Mouse (Mus musculus): ENCODE data around the gene Apela.
"Not testable (repeated sequence)": the region's sequence is repeated elsewhere in the genome, so short reads cannot be mapped to it uniquely, and the experiment has no call there.

- TF ChIP-seq RAD21 (IDR thresholded peaks at IDR 0.05; ENCODE audit: low read depth, low read length); ZC3H11A (IDR thresholded peaks at IDR 0.05; ENCODE audit: low read depth, low read length); CTCF (conservative IDR thresholded peaks at IDR 0.05 in 1 of 2, IDR thresholded peaks at IDR 0.05 in 1 of 2; ENCODE audit: low read depth in 2 of 2, low read length in 2 of 2); MAX (IDR thresholded peaks at IDR 0.05; ENCODE audit: low read length); JUND (conservative IDR thresholded peaks at IDR 0.05; ENCODE audit: low read depth, low read length); POLR2A (IDR thresholded peaks at IDR 0.05; ENCODE audit: low read depth, low read length); EP300 (IDR thresholded peaks at IDR 0.05; ENCODE audit: low read length); ZMIZ1 (IDR thresholded peaks at IDR 0.05; ENCODE audit: low read depth, low read length); CHD2 (IDR thresholded peaks at IDR 0.05; ENCODE audit: low read length); KAT2A (IDR thresholded peaks at IDR 0.05; ENCODE audit: insufficient replicate concordance, low read length); CHD1 (IDR thresholded peaks at IDR 0.05; ENCODE audit: low read depth, low read length); ZKSCAN1 (IDR thresholded peaks at IDR 0.05; ENCODE audit: borderline replicate concordance, low read depth, low read length); ETS1 (conservative IDR thresholded peaks at IDR 0.05; ENCODE audit: low read depth, low read length); NELFE (IDR thresholded peaks at IDR 0.05; ENCODE audit: low read depth, low read length): not testable (repeated sequence)
These were observed 29.5 kb downstream of the Apela start for GRCm38 (mm10) chr8:65007616-65008015.
